Mouse (Mus musculus): ENCODE data around the gene Rnls. TPM values are rescaled to one million over a fixed set of nuclear protein-coding genes. Genes with fewer than 3 reads are reported as not detected.

The Rnls gene
- total and polyA plus RNA-seq, 3 experiments, result 1.7 to 3.7 (median 2.8) TPM

DNA sequence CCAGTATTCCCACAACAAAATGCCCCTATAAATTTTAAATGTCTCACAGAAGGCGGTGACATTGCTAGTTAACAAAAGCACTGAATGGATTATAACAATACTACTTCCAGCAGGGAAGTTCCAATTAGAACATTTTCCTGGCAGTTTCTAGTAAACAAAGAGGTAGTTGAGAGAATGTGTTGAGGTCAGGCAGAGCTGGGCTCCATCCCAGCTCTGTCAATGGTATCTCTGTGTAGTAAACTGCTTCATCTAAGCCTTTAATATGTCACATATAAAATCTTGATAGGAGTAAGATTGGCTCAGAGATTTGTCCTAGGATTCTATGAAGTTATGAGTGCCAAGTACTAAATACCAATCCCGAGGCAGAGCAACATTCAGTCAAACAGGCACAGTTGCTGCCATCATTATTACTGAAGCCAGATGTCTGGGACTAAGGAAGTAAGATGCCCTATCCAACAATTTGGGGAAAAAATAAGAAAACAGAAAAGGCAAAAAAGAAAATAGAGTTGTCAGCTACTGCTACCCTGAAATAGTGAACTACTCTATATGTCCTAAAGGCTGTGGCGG, 92.3 kb downstream of the Rnls start:
- in situ Hi-C loops (cut with MboI; ENCODE audit: low pct_ligation_motif_present, low pct_unique_long_range_greater_than_20kb, low sequenced_read_pairs), result no loop called here
- H3K4me3 ChIP-seq (replicated peaks in 1 of 3; ENCODE audit: low read depth in 2 of 3, low read length in 2 of 3, poor library complexity in 1 of 3), result no peak overlapping the region
- DNase-seq (ENCODE audit: extremely low read depth), result no peak
- H3K4me1 ChIP-seq (ENCODE audit: control insufficient read depth in 1 of 2, insufficient read depth in 2 of 2), result no peaks in the 10 kb centered on the region
- no peak overlapping the region for H3K4me2 ChIP-seq (ENCODE audit: insufficient read depth, low read depth, poor library complexity, severe bottlenecking)
- H3K9me3 ChIP-seq (replicated peaks; ENCODE audit: low read length), result no peaks in the 10 kb centered on the region
- TF ChIP-seq ZC3H11A (IDR thresholded peaks at IDR 0.05; ENCODE audit: low read depth, low read length), result no peak
- no peak for TF ChIP-seq POLR2AphosphoS2 (IDR thresholded peaks at IDR 0.05; ENCODE audit: low read depth, low read length)
- no peak for TF ChIP-seq RCOR1 (conservative IDR thresholded peaks at IDR 0.05; ENCODE audit: low read depth, low read length)
- TF ChIP-seq MYC (IDR thresholded peaks at IDR 0.05; ENCODE audit: low read depth, low read length), result no peak
- no peak for TF ChIP-seq JUN (IDR thresholded peaks at IDR 0.05; ENCODE audit: insufficient read depth, low read depth, low read length)
- no peak for TF ChIP-seq ELF1 (IDR thresholded peaks at IDR 0.05; ENCODE audit: low read depth, low read length)
- TF ChIP-seq MEF2A (IDR thresholded peaks at IDR 0.05; ENCODE audit: borderline replicate concordance, low read depth, low read length), result no peak
- no peak for TF ChIP-seq NELFE (IDR thresholded peaks at IDR 0.05; ENCODE audit: low read depth, low read length)
- TF ChIP-seq SMC3 (IDR thresholded peaks at IDR 0.05; ENCODE audit: low read depth, low read length), result no peak
- TF ChIP-seq RAD21 (IDR thresholded peaks at IDR 0.05; ENCODE audit: low read depth, low read length), result no peak
- no peak for TF ChIP-seq BHLHE40 (IDR thresholded peaks at IDR 0.05; ENCODE audit: low read depth, low read length)
- TF ChIP-seq HCFC1 (IDR thresholded peaks at IDR 0.05; ENCODE audit: low read depth, low read length), result no peak
- TF ChIP-seq NRF1 (IDR thresholded peaks at IDR 0.05; ENCODE audit: low read depth, low read length), result no peak
- no peak for TF ChIP-seq MAX (IDR thresholded peaks at IDR 0.05; ENCODE audit: low read length)
- no peak for TF ChIP-seq KAT2A (IDR thresholded peaks at IDR 0.05; ENCODE audit: insufficient replicate concordance, low read length)
- no peak for TF ChIP-seq SIN3A (IDR thresholded peaks at IDR 0.05; ENCODE audit: low read length)
- no peak for TF ChIP-seq ZMIZ1 (IDR thresholded peaks at IDR 0.05; ENCODE audit: low read depth, low read length)
- H3K27me3 ChIP-seq (replicated peaks), result no peaks in the 10 kb centered on the region
- H3K36me3 ChIP-seq (replicated peaks in 1 of 2; ENCODE audit: control insufficient read depth in 1 of 2, insufficient read depth in 1 of 2, low read length in 1 of 2), result no peaks in the 10 kb centered on the region
- no peak overlapping the region for H3K27ac ChIP-seq (ENCODE audit: insufficient read depth, low read depth)
- dilution Hi-C loops (cut with MboI; ENCODE audit: extremely low pct_ligation_motif_present, extremely low pct_unique_long_range_greater_than_20kb, low sequenced_read_pairs), result no loop called here
- H3K79me2 ChIP-seq (replicated peaks; ENCODE audit: control insufficient read depth, extremely low read depth, insufficient read depth, poor library complexity, severe bottlenecking), result no peaks in the 10 kb centered on the region
- no peak overlapping the region for H3K9ac ChIP-seq (ENCODE audit: insufficient read depth, low read depth)

GRCm38 (mm10) chr19:33296338-33296737, 95.8 kb downstream of the Rnls start:
- no peak for DNase-seq (ENCODE audit: extremely low read depth)
- Histone ChIP-seq H3K4me3 (replicated peaks in 1 of 3; ENCODE audit: low read depth in 2 of 3, low read length in 2 of 3, poor library complexity in 1 of 3) (no peak overlapping the region), H3K9me3 (replicated peaks; ENCODE audit: low read length) (no peaks in the 10 kb centered on the region), H3K27me3 (replicated peaks) (no peaks in the 10 kb centered on the region), H3K27ac (ENCODE audit: insufficient read depth, low read depth) (no peak overlapping the region), H3K4me1 (ENCODE audit: control insufficient read depth in 1 of 2, insufficient read depth in 2 of 2) (no peaks in the 10 kb centered on the region), H3K4me2 (ENCODE audit: insufficient read depth, low read depth, poor library complexity, severe bottlenecking) (no peak overlapping the region), H3K79me2 (replicated peaks; ENCODE audit: control insufficient read depth, extremely low read depth, insufficient read depth, poor library complexity, severe bottlenecking) (no peaks in the 10 kb centered on the region), H3K36me3 (replicated peaks in 1 of 2; ENCODE audit: control insufficient read depth in 1 of 2, insufficient read depth in 1 of 2, low read length in 1 of 2) (no peaks in the 10 kb centered on the region), H3K9ac (ENCODE audit: insufficient read depth, low read depth) (no peak overlapping the region)
- in situ Hi-C loops (cut with MboI; ENCODE audit: low pct_ligation_motif_present, low pct_unique_long_range_greater_than_20kb, low sequenced_read_pairs), result no loop called here
- dilution Hi-C loops (cut with MboI; ENCODE audit: extremely low pct_ligation_motif_present, extremely low pct_unique_long_range_greater_than_20kb, low sequenced_read_pairs), result no loop called here
- TF ChIP-seq RAD21 (IDR thresholded peaks at IDR 0.05; ENCODE audit: low read depth, low read length), result peak; percentile 37
- TF ChIP-seq HCFC1 (IDR thresholded peaks at IDR 0.05; ENCODE audit: low read depth, low read length), result no peak
- peak in 1 of 2 experiments; percentile 53; a peak in 2 of 4 replicates for TF ChIP-seq CTCF (conservative IDR thresholded peaks at IDR 0.05 in 1 of 2, IDR thresholded peaks at IDR 0.05 in 1 of 2; ENCODE audit: low read depth in 2 of 2, low read length in 2 of 2)
- no peak for TF ChIP-seq EP300 (IDR thresholded peaks at IDR 0.05; ENCODE audit: low read length)
- TF ChIP-seq KAT2A (IDR thresholded peaks at IDR 0.05; ENCODE audit: insufficient replicate concordance, low read length), result no peak
- no peak for TF ChIP-seq MEF2A (IDR thresholded peaks at IDR 0.05; ENCODE audit: borderline replicate concordance, low read depth, low read length)
- no peak for TF ChIP-seq JUND (conservative IDR thresholded peaks at IDR 0.05; ENCODE audit: low read depth, low read length)
- TF ChIP-seq CHD2 (IDR thresholded peaks at IDR 0.05; ENCODE audit: low read length), result no peak
- TF ChIP-seq NRF1 (IDR thresholded peaks at IDR 0.05; ENCODE audit: low read depth, low read length), result no peak
- no peak for TF ChIP-seq MAZ (IDR thresholded peaks at IDR 0.05; ENCODE audit: low read depth, low read length)
- TF ChIP-seq USF2 (conservative IDR thresholded peaks at IDR 0.05; ENCODE audit: low read depth, low read length), result no peak
- peak; percentile 30; the same call in 1 of the 2 replicates for TF ChIP-seq SMC3 (IDR thresholded peaks at IDR 0.05; ENCODE audit: low read depth, low read length)
- TF ChIP-seq E2F4 (IDR thresholded peaks at IDR 0.05; ENCODE audit: insufficient replicate concordance, low read depth, low read length), result no peak

All from CH12.LX (cell line).